Mouse (Mus musculus): ENCODE measurements around the gene Ttll10.

- TF ChIP-seq CTCF (IDR thresholded peaks at IDR 0.05; ENCODE audit: control insufficient read depth, insufficient read depth, insufficient replicate concordance, low read depth, low read length) (no peak), POLR2A (IDR thresholded peaks at IDR 0.05; ENCODE audit: control insufficient read depth, low read depth, low read length) (no peak)
These were observed 23.5 kb upstream of the Ttll10 start for GRCm38 (mm10) chr4:156082621-156083234.

Data from testis, adult 2 months (tissue).